9 mouse cellular contexts compared by ENCODE assay signal in the genomic region with DNA sequence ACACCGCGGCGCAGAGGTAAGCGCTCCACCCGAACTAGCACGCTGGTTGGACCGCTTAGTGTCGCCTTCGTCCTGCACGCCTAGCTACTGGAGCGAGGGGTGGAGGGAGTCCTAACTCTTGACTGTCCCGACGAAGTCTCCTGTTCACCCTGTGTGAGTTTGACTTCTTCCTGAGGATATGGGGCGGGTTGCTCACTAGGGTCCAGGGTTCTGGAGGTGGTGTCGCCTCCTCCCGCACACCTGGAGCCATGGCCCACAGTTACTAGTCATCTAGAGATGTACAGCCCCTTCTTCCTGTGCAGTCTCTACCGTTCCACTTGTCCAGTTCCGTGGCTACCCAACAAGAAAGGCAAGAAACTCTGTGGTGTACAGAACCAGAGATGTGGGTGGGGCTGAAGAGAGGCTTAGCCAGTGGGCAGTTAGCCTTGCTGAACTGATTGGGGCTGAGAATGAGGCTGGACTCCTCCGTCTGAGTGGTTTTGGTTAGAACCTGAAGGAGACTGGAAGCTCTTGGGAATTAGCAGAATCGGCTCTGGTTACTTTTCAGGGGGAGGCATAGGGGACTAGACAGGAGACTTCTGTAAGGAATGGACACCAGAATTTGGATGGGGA. TPM values are rescaled to one million over a fixed set of nuclear protein-coding genes. Genes with fewer than 3 reads are reported as not detected.
A peak's percentile ranks its signal among the peaks of the same experiment; 100 is the strongest.
DNase-seq lines count a peak whose midpoint lies in the region; ATAC-seq and TF ChIP-seq lines count a peak whose summit lies in the region.
"Had no signal": no experiment of that assay in that cellular context is flagged by ENCODE, and none has a peak within 500 bp of the region (broad histone marks: within the 10 kb centered on the region; RNA-seq: fewer than 3 reads in every experiment).

No protein-coding gene starts in this region.

- DNase-seq in heart, postnatal 36 days = no peak
- DNase-seq in Patski (ENCODE audit: low read depth, low spot score) = no peak
- no peak for DNase-seq in adrenal gland, postnatal 36 days

- WGBS in heart, embryonic 11.5 days (ENCODE audit: insufficient replicate concordance) = 5% methylated on average over 20 of the region's 20 CpGs
- 4% methylated on average over 20 of the region's 20 CpGs for WGBS in hindbrain, embryonic 12.5 days
- 6% methylated on average over 20 of the region's 20 CpGs for WGBS in midbrain, embryonic 12.5 days

- peaks cover 46% of the 10 kb centered on the region for H3K27me3 ChIP-seq in heart, embryonic 11.5 days (ENCODE audit: control insufficient read depth, insufficient read depth, low read length)
- H3K27me3 ChIP-seq in Patski = no peaks in the 10 kb centered on the region
- peaks cover 21% of the 10 kb centered on the region for H3K27me3 ChIP-seq in hindbrain, embryonic 12.5 days
- H3K27me3 ChIP-seq in midbrain, embryonic 12.5 days = peaks cover 40% of the 10 kb centered on the region

- peak overlapping the region; percentile 70 for H3K4me2 ChIP-seq in heart, embryonic 11.5 days
- H3K4me2 ChIP-seq in hindbrain, embryonic 12.5 days (replicated peaks) = peak overlapping the region; percentile 66
- H3K4me2 ChIP-seq in midbrain, embryonic 12.5 days (replicated peaks) = peak overlapping the region; percentile 67

- H3K9ac ChIP-seq in heart, embryonic 11.5 days (ENCODE audit: low read depth, low read length) = peak overlapping the region; percentile 72; the same call in 1 of the 2 replicates
- H3K9ac ChIP-seq in hindbrain, embryonic 12.5 days = peak overlapping the region; percentile 74
- peak overlapping the region; percentile 91 for H3K9ac ChIP-seq in midbrain, embryonic 12.5 days (replicated peaks)

- no peak for TF ChIP-seq CTCF in Patski (IDR thresholded peaks at IDR 0.05)

- peaks cover 28% of the 10 kb centered on the region for H3K4me1 ChIP-seq in heart, embryonic 11.5 days (ENCODE audit: control insufficient read depth, insufficient read depth, low read length)
- H3K4me1 ChIP-seq in hindbrain, embryonic 12.5 days = peaks cover 40% of the 10 kb centered on the region
- H3K4me1 ChIP-seq in midbrain, embryonic 12.5 days = peaks cover 40% of the 10 kb centered on the region

- H3K4me3 ChIP-seq in heart, embryonic 11.5 days (ENCODE audit: low read depth, low read length) = peak overlapping the region; percentile 76
- peak overlapping the region; percentile 65 for H3K4me3 ChIP-seq in hindbrain, embryonic 12.5 days
- peak overlapping the region; percentile 80 for H3K4me3 ChIP-seq in midbrain, embryonic 12.5 days

- in situ Hi-C loops in Patski (cut with MboI; ENCODE audit: low pct_unique_long_range_greater_than_20kb) = no loop called here

- H3K9me3 ChIP-seq in heart, embryonic 11.5 days (replicated peaks; ENCODE audit: control insufficient read depth, low read length) = no peaks in the 10 kb centered on the region
- H3K9me3 ChIP-seq in hindbrain, embryonic 12.5 days (replicated peaks) = no peaks in the 10 kb centered on the region
- no peaks in the 10 kb centered on the region for H3K9me3 ChIP-seq in midbrain, embryonic 12.5 days

- H3K27ac ChIP-seq in heart, embryonic 11.5 days (ENCODE audit: low read depth, low read length) = no peak overlapping the region
- H3K27ac ChIP-seq in hindbrain, embryonic 12.5 days = no peak overlapping the region
- no peak overlapping the region for H3K27ac ChIP-seq in midbrain, embryonic 12.5 days (replicated peaks)

- H3K36me3 ChIP-seq in heart, embryonic 11.5 days (ENCODE audit: control insufficient read depth, insufficient read depth, low read length) = no peaks in the 10 kb centered on the region
- H3K36me3 ChIP-seq in hindbrain, embryonic 12.5 days = no peaks in the 10 kb centered on the region
- H3K36me3 ChIP-seq in midbrain, embryonic 12.5 days = 0 out of 2 replicates have a peak, but pooled peaks cover 4% of the 10 kb centered on the region

- CTCF ChIA-PET in Patski (lab: Charles Lee) = interaction anchor here (1.2 to 1.3 kb wide), 2 partner anchors 92 to 116 kb away, joined by 4 read pairs; no protein-coding TSS in a partner anchor

- ATAC-seq in heart, embryonic 11.5 days (replicated peaks; ENCODE audit: insufficient number of reproducible peaks, low FRiP score, low TSS enrichment) = no peak
- peak; percentile 19 for ATAC-seq in Patski
- ATAC-seq in hindbrain, embryonic 12.5 days (ENCODE audit: low FRiP score) = peak; percentile 36; the same call in 1 of the 2 replicates
- peak; percentile 1; the same call in 1 of the 2 replicates for ATAC-seq in midbrain, embryonic 12.5 days (ENCODE audit: low FRiP score, low read depth)
- no peak for ATAC-seq in megakaryocyte-erythroid progenitor cell, adult 5-6 weeks (replicated peaks; ENCODE audit: low FRiP score, low TSS enrichment, poor library complexity, severe bottlenecking)
- no peak for ATAC-seq in erythroblast, adult 5-6 weeks (replicated peaks; ENCODE audit: low FRiP score, poor library complexity, severe bottlenecking)

- intact Hi-C loops in heart, postnatal 36 days (cut with DNase I) = loop anchor here (2.0 kb wide), 1 partner anchor 67 kb away; no protein-coding TSS in a partner anchor

- POLR2A ChIA-PET in Patski (lab: Charles Lee) = no interaction called here

RNA-seq across cellular contexts. Expression of gene Ebf4, which starts 1.3 kb away (rescaled TPM):
- polyA plus RNA-seq in heart, embryonic 11.5 days (2014; fragmentation: Nextera tagmentation; extraction: Ambion mirVana) = 0.58 and 1.1 TPM in 2 replicates
- under 1 TPM; 0.47 to 0.60 TPM for total RNA-seq in heart, postnatal 36 days (2021)
- polyA plus RNA-seq in Patski (2021) = 18.9 TPM
- polyA plus RNA-seq in hindbrain, embryonic 12.5 days (2016; fragmentation: Nextera tagmentation; extraction: Ambion mirVana) = 3.4 TPM in 2 replicates
- polyA plus RNA-seq in midbrain, embryonic 12.5 days (2016; fragmentation: Nextera tagmentation; extraction: Ambion mirVana) = 2.1 and 2.7 TPM in 2 replicates
- not detected in 2 replicates for total RNA-seq in megakaryocyte-erythroid progenitor cell, adult 5-6 weeks (2014; fragmentation: Nextera tagmentation)
- not detected in 2 replicates for total RNA-seq in megakaryocyte-erythroid progenitor cell, adult 5-6 weeks (2017)
- 1 to 10 TPM; 3.4 to 3.7 TPM for total RNA-seq in adrenal gland, postnatal 36 days (2021)
- total RNA-seq in erythroblast, adult 5-6 weeks (2015; ENCODE audit: low replicate concordance) = not detected in 2 replicates
- 0.84 TPM in 1 of 2 replicates, not detected in the other for total RNA-seq in erythroblast, adult 5-6 weeks (2017; ENCODE audit: low replicate concordance)
- total RNA-seq: megakaryocyte progenitor cell, adult 5-6 weeks had no signal

RNA-seq across cellular contexts. Expression of gene Idh3b, which starts 11.9 kb away (rescaled TPM):
- polyA plus RNA-seq in heart, embryonic 11.5 days (2014; fragmentation: Nextera tagmentation; extraction: Ambion mirVana) = 234 and 249 TPM in 2 replicates
- total RNA-seq in heart, postnatal 36 days (2021) = 100 to 1,000 TPM; 794 to 801 TPM
- 267 TPM for polyA plus RNA-seq in Patski (2021)
- 118 and 119 TPM in 2 replicates for polyA plus RNA-seq in hindbrain, embryonic 12.5 days (2016; fragmentation: Nextera tagmentation; extraction: Ambion mirVana)
- polyA plus RNA-seq in midbrain, embryonic 12.5 days (2016; fragmentation: Nextera tagmentation; extraction: Ambion mirVana) = 126 and 127 TPM in 2 replicates
- 197 and 240 TPM in 2 replicates for total RNA-seq in megakaryocyte-erythroid progenitor cell, adult 5-6 weeks (2014; fragmentation: Nextera tagmentation)
- 145 and 164 TPM in 2 replicates for total RNA-seq in megakaryocyte-erythroid progenitor cell, adult 5-6 weeks (2017)
- 100 to 1,000 TPM; 421 to 428 TPM for total RNA-seq in adrenal gland, postnatal 36 days (2021)
- total RNA-seq in erythroblast, adult 5-6 weeks (2015; ENCODE audit: low replicate concordance) = 44.5 and 51.5 TPM in 2 replicates
- 19.8 and 27.0 TPM in 2 replicates for total RNA-seq in erythroblast, adult 5-6 weeks (2017; ENCODE audit: low replicate concordance)

RNA-seq across cellular contexts. Expression of gene Nop56, which starts 22.0 kb away (rescaled TPM):
- 181 and 200 TPM in 2 replicates for polyA plus RNA-seq in heart, embryonic 11.5 days (2014; fragmentation: Nextera tagmentation; extraction: Ambion mirVana)
- total RNA-seq in heart, postnatal 36 days (2021) = 10 to 100 TPM; 31.6 to 36.7 TPM
- 139 TPM for polyA plus RNA-seq in Patski (2021)
- polyA plus RNA-seq in hindbrain, embryonic 12.5 days (2016; fragmentation: Nextera tagmentation; extraction: Ambion mirVana) = 262 and 300 TPM in 2 replicates
- 283 and 313 TPM in 2 replicates for polyA plus RNA-seq in midbrain, embryonic 12.5 days (2016; fragmentation: Nextera tagmentation; extraction: Ambion mirVana)
- 692 and 1,066 TPM in 2 replicates for total RNA-seq in megakaryocyte-erythroid progenitor cell, adult 5-6 weeks (2014; fragmentation: Nextera tagmentation)
- total RNA-seq in megakaryocyte-erythroid progenitor cell, adult 5-6 weeks (2017) = 748 and 779 TPM in 2 replicates
- 100 to 1,000 TPM in 1 of 2 experiments, 10 to 100 TPM in 1; 94.9 to 131 TPM for total RNA-seq in adrenal gland, postnatal 36 days (2021)
- 86.7 and 101 TPM in 2 replicates for total RNA-seq in erythroblast, adult 5-6 weeks (2015; ENCODE audit: low replicate concordance)
- 84.8 and 111 TPM in 2 replicates for total RNA-seq in erythroblast, adult 5-6 weeks (2017; ENCODE audit: low replicate concordance)

Comparison
In these comparisons a context has a peak if more than half of its experiments do, and no peak if none do; other contexts are left out.
1. ATAC-seq: peak in Patski (single experiment), hindbrain, embryonic 12.5 days (single experiment) and midbrain, embryonic 12.5 days (single experiment); none in heart, embryonic 11.5 days (single experiment), megakaryocyte-erythroid progenitor cell, adult 5-6 weeks (single experiment) and erythroblast, adult 5-6 weeks (single experiment).
2. RNA of gene Nop56, which starts 22.0 kb away (total RNA-seq): 692 to 1,066 TPM in megakaryocyte-erythroid progenitor cell, adult 5-6 weeks; 94.9 to 131 TPM in adrenal gland, postnatal 36 days, 84.8 to 111 TPM in erythroblast, adult 5-6 weeks and 31.6 to 36.7 TPM in heart, postnatal 36 days; every median in the first group is over 4 times any median in the second.
3. Peak in every context shown above with its lines, with median percentiles within 50 percentile points of each other: H3K4me2 ChIP-seq, H3K4me3 ChIP-seq and H3K9ac ChIP-seq.